Mouse (Mus musculus) thymus, postnatal 4 days (tissue): ENCODE measurements around the gene Me1.
"Not testable (repeated sequence)": the region's sequence is repeated elsewhere in the genome, so short reads cannot be mapped to it uniquely, and the experiment has no call there.

ENCODE experiments used
- DNase-seq: peaks from one replicate; pipeline ENCODE4 v3.0.0; 2021

The Me1 gene

GRCm38 (mm10) chr9:86651254-86651653 lies 44.5 kb downstream of the Me1 start:
- DNase-seq: no peak

GRCm38 (mm10) chr9:86650822-86651221 lies 44.9 kb downstream of the Me1 start:
- DNase-seq: no peak

- DNase-seq: no peak
Measured at GRCm38 (mm10) chr9:86647931-86648550, 47.7 kb downstream of the Me1 start.

- peak; percentile 15 for DNase-seq
Measured at GRCm38 (mm10) chr9:86646807-86647206, 48.9 kb downstream of the Me1 start.

- DNase-seq: no peak
Measured at GRCm38 (mm10) chr9:86643497-86643896, 52.3 kb downstream of the Me1 start.

GRCm38 (mm10) chr9:86638771-86639170 lies 57.0 kb downstream of the Me1 start:
- DNase-seq: no peak

- no peak for DNase-seq
Measured at GRCm38 (mm10) chr9:86631153-86631552, 64.6 kb downstream of the Me1 start.

GRCm38 (mm10) chr9:86630352-86630931 lies 65.3 kb downstream of the Me1 start:
- DNase-seq: no peak

- DNase-seq: no peak
Measured at GRCm38 (mm10) chr9:86629379-86629778, 66.4 kb downstream of the Me1 start.

GRCm38 (mm10) chr9:86627745-86628496 lies 67.8 kb downstream of the Me1 start:
- no peak for DNase-seq

- DNase-seq: no peak
Measured at GRCm38 (mm10) chr9:86626906-86627305, 68.8 kb downstream of the Me1 start.

- no peak for DNase-seq
Measured at GRCm38 (mm10) chr9:86624781-86625180, 71.0 kb downstream of the Me1 start.

- no peak for DNase-seq
Measured at GRCm38 (mm10) chr9:86624039-86624438, 71.7 kb downstream of the Me1 start.

GRCm38 (mm10) chr9:86622062-86622461 lies 73.7 kb downstream of the Me1 start:
- no peak for DNase-seq

GRCm38 (mm10) chr9:86619341-86620139 lies 76.2 kb downstream of the Me1 start:
- no peak for DNase-seq

GRCm38 (mm10) chr9:86617837-86618492 lies 77.8 kb downstream of the Me1 start:
- no peak for DNase-seq

GRCm38 (mm10) chr9:86615765-86616164 lies 80.0 kb downstream of the Me1 start:
- DNase-seq: no peak

GRCm38 (mm10) chr9:86612091-86612490 lies 83.7 kb downstream of the Me1 start:
- DNase-seq: no peak

- DNase-seq: no peak
Measured at GRCm38 (mm10) chr9:86605776-86606175, 90.0 kb downstream of the Me1 start.

GRCm38 (mm10) chr9:86599723-86600303 lies 95.9 kb downstream of the Me1 start:
- DNase-seq: no peak

GRCm38 (mm10) chr9:86596983-86597382 lies 98.8 kb downstream of the Me1 start:
- DNase-seq: not testable (repeated sequence)

- DNase-seq: not testable (repeated sequence)
Measured at GRCm38 (mm10) chr9:86594357-86594767, 101.4 kb downstream of the Me1 start.
